Mouse (Mus musculus): ENCODE data around the gene Tshz2. TPM values are rescaled to one million over a fixed set of nuclear protein-coding genes. Genes with fewer than 3 reads are reported as not detected.

Tshz2 gene
- polyA plus RNA-seq, 1 experiment from 2014 or later = 43.0 TPM

GRCm38 (mm10) chr2:169862701-169863100 is 229.9 kb downstream of the Tshz2 start:
- Histone ChIP-seq H3K9me3 (no peaks in the 10 kb centered on the region), H3K4me1 (replicated peaks) (peaks cover 37% of the 10 kb centered on the region), H3K27ac (no peak overlapping the region), H3K27me3 (no peaks in the 10 kb centered on the region), H3K4me2 (no peak overlapping the region), H3K4me3 (no peak overlapping the region), H3K36me3 (no peaks in the 10 kb centered on the region), H3K9ac (no peak overlapping the region)
- 65% methylated on average over 6 of the region's 6 CpGs for WGBS
- ATAC-seq (ENCODE audit: low FRiP score) = no peak

- 89% methylated on average over 7 of the region's 7 CpGs for WGBS
- H3K27me3 ChIP-seq = no peaks in the 10 kb centered on the region
- H3K4me3 ChIP-seq = no peak overlapping the region
- no peaks in the 10 kb centered on the region for H3K9me3 ChIP-seq
- H3K4me1 ChIP-seq (replicated peaks) = peaks cover 25% of the 10 kb centered on the region
- H3K4me2 ChIP-seq = no peak overlapping the region
- no peak overlapping the region for H3K9ac ChIP-seq
- H3K36me3 ChIP-seq = no peaks in the 10 kb centered on the region
- ATAC-seq (ENCODE audit: low FRiP score) = no peak
- no peak overlapping the region for H3K27ac ChIP-seq
Observed at GRCm38 (mm10) chr2:169869468-169869867, 236.7 kb downstream of the Tshz2 start.

GRCm38 (mm10) chr2:169870503-169870902 is 237.7 kb downstream of the Tshz2 start:
- WGBS = 18% methylated on average over 5 of the region's 5 CpGs
- ATAC-seq (ENCODE audit: low FRiP score) = no peak
- H3K4me1 ChIP-seq (replicated peaks) = peaks cover 30% of the 10 kb centered on the region
- H3K4me2 ChIP-seq = no peak overlapping the region
- H3K27ac ChIP-seq = no peak overlapping the region
- no peaks in the 10 kb centered on the region for H3K27me3 ChIP-seq
- no peaks in the 10 kb centered on the region for H3K36me3 ChIP-seq
- no peaks in the 10 kb centered on the region for H3K9me3 ChIP-seq
- H3K9ac ChIP-seq = no peak overlapping the region
- H3K4me3 ChIP-seq = no peak overlapping the region

DNA sequence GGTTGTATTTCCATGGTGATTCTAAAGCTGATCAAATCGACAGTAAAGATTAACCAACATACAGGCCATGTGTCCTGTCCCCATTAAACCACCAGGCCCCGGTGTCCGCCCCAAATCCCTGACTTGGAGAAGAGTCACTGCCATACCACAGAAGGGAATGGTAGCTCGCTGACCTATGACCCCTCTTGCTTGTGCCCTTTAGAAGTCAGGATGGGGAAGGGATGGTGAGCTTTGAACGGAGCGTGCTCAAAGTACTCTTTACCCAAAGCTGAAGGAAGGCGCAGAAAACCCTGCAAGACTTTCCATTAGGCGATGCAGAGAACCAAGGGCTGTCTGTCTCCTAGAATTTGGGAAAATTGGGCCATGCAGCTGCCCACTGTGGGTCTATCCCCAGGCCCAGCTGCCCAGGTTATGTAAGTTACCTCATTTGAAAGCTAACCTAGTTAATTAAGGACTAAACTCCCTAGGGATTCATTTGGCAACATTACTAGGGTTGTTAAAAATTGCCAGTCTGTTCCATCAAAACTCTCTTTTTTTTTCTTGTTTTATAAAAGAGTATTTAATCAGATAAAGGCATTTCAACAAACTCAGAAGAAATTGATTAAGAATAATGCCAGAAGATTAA is 238.7 kb downstream of the Tshz2 start:
- H3K27me3 ChIP-seq = no peaks in the 10 kb centered on the region
- no peak for ATAC-seq (ENCODE audit: low FRiP score)
- H3K36me3 ChIP-seq = no peaks in the 10 kb centered on the region
- no peaks in the 10 kb centered on the region for H3K9me3 ChIP-seq
- H3K4me2 ChIP-seq = no peak overlapping the region
- no peak overlapping the region for H3K9ac ChIP-seq
- H3K4me1 ChIP-seq (replicated peaks) = peaks cover 30% of the 10 kb centered on the region
- H3K27ac ChIP-seq = no peak overlapping the region
- no peak overlapping the region for H3K4me3 ChIP-seq
- 82% methylated on average over 8 of the region's 8 CpGs for WGBS

- H3K9ac ChIP-seq = no peak overlapping the region
- 0 out of 2 replicates have a peak overlapping the region, but pooled peaks have one; percentile 1 for H3K4me2 ChIP-seq
- no peak for ATAC-seq (ENCODE audit: low FRiP score)
- no peaks in the 10 kb centered on the region for H3K9me3 ChIP-seq
- no peaks in the 10 kb centered on the region for H3K36me3 ChIP-seq
- 72% methylated on average over 16 of the region's 16 CpGs for WGBS
- H3K4me3 ChIP-seq = no peak overlapping the region
- H3K4me1 ChIP-seq (replicated peaks) = peaks cover 30% of the 10 kb centered on the region
- H3K27me3 ChIP-seq = no peaks in the 10 kb centered on the region
- peak overlapping the region; percentile 49; the same call in 1 of the 2 replicates for H3K27ac ChIP-seq
Observed at GRCm38 (mm10) chr2:169873442-169873841, 240.6 kb downstream of the Tshz2 start.

GRCm38 (mm10) chr2:169887921-169888320 is 255.1 kb downstream of the Tshz2 start:
- H3K27me3 ChIP-seq = no peaks in the 10 kb centered on the region
- peaks cover 29% of the 10 kb centered on the region for H3K36me3 ChIP-seq
- H3K4me3 ChIP-seq = no peak overlapping the region
- no peak for ATAC-seq (ENCODE audit: low FRiP score)
- no peak overlapping the region for H3K9ac ChIP-seq
- H3K4me1 ChIP-seq (replicated peaks) = peaks cover 26% of the 10 kb centered on the region
- no peak overlapping the region for H3K27ac ChIP-seq
- no peaks in the 10 kb centered on the region for H3K9me3 ChIP-seq
- WGBS = 71% methylated on average over 9 of the region's 9 CpGs
- H3K4me2 ChIP-seq = no peak overlapping the region

DNA sequence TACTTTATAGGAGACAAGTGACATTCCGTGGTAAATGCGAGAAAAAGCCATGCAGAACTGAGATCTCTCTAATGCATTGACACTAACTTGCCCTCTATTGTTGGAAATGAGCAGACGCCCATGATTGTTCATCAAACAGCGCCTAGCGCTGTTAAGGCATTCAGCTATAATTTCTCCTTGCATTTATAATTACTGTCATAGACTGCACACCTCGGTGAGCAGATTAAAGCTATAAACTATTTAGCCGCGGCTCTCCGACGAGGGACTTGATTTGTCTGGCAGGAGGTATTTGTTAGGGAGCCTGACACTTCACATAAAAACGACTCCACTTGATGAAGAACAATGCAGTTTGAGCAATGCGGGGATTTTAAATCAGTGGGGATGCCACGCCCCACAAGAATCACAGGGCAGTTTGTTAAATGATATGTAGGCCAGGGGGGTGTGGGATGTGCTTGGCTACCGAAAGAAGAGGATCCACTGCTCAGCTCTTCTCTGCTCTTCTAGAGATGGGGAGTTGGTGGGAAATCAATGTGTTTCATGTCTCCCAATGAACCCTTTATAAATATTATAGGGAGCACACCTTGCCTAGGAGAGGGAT is 259.7 kb downstream of the Tshz2 start:
- Histone ChIP-seq H3K27ac (peak overlapping the region; percentile 81), H3K9me3 (no peaks in the 10 kb centered on the region), H3K4me3 (no peak overlapping the region), H3K9ac (no peak overlapping the region), H3K4me1 (replicated peaks) (peaks cover 28% of the 10 kb centered on the region), H3K4me2 (no peak overlapping the region), H3K27me3 (no peaks in the 10 kb centered on the region), H3K36me3 (no peaks in the 10 kb centered on the region)
- ATAC-seq (ENCODE audit: low FRiP score) = 0 out of 2 replicates have a peak, but pooled peaks have one; percentile 44
- 20% methylated on average over 14 of the region's 14 CpGs for WGBS

DNA sequence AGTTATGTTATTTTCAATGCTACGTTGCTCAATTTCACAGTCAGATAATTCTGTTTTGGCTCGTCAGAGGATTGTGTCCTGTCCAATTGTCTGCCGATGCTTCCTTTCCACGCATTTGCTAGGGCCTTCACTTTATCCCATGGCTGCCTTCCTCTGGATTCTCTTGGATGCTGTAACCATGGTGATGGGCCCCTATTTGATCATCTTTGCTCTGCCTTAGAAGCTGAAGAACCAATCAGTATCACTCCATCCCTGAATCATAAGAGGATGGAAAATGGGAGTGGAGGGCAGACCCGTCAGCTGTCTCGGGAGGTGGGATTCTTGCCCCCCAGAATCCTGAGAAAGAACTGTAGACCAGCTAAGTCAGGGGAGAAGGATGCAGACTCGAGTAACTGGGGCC is 270.1 kb downstream of the Tshz2 start:
- Histone ChIP-seq H3K36me3 (no peaks in the 10 kb centered on the region), H3K27me3 (no peaks in the 10 kb centered on the region), H3K4me2 (no peak overlapping the region), H3K27ac (peak overlapping the region; percentile 24; the same call in 1 of the 2 replicates), H3K9me3 (no peaks in the 10 kb centered on the region), H3K4me1 (replicated peaks) (peaks cover 27% of the 10 kb centered on the region), H3K9ac (no peak overlapping the region), H3K4me3 (no peak overlapping the region)
- no peak for ATAC-seq (ENCODE audit: low FRiP score)
- WGBS = 50% methylated on average over 7 of the region's 7 CpGs

GRCm38 (mm10) chr2:169906396-169906795 is 273.6 kb downstream of the Tshz2 start:
- ATAC-seq (ENCODE audit: low FRiP score) = no peak
- Histone ChIP-seq H3K4me2 (no peak overlapping the region), H3K36me3 (no peaks in the 10 kb centered on the region), H3K27me3 (no peaks in the 10 kb centered on the region), H3K9me3 (no peaks in the 10 kb centered on the region), H3K4me3 (no peak overlapping the region), H3K9ac (no peak overlapping the region), H3K4me1 (replicated peaks) (peaks cover 27% of the 10 kb centered on the region), H3K27ac (no peak overlapping the region)
- 7% methylated on average over 9 of the region's 9 CpGs for WGBS

DNA sequence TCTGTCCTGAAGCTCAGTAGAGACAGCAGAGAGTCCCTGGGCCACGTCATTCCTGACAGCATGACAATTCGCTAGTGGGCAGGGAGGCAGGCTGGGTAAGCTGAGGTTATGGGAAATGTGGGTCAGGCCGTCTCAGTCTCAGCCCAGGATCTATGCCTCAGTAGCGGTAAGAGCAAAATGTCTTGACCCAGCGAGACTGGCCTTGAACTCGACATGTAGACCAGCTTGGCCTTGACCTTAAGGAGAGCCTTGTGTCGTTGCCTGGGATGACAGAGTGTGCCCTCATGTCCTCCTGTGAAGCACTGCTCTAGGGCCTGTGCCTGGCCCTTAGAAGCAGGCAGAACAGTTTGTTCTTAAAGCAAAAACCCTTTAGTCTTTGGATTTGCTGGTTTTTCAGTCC is 275.2 kb downstream of the Tshz2 start:
- Histone ChIP-seq H3K27ac (no peak overlapping the region), H3K27me3 (no peaks in the 10 kb centered on the region), H3K36me3 (no peaks in the 10 kb centered on the region), H3K4me2 (no peak overlapping the region), H3K9ac (no peak overlapping the region), H3K4me3 (no peak overlapping the region), H3K9me3 (no peaks in the 10 kb centered on the region), H3K4me1 (replicated peaks) (peaks cover 30% of the 10 kb centered on the region)
- WGBS = 87% methylated on average over 7 of the region's 7 CpGs
- ATAC-seq (ENCODE audit: low FRiP score) = no peak

DNA sequence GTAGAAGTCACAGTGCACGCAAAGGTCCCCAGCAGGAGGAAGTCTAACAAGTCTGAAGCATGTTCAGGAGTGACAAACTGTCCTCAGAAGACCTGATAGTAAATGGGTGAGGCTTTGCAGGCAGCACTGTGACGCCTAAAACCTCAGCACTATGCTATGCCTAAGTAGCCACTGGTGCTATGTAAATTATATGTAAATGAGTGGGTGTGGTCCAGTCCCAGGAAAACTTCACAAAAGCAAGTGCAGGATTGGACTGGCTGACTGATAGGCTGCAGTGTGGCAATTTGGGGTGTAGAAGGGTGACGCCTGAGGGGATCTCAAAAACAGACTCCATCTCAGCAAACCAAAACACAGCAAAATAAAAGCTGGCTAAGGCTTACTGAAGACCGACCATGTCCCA is 277.8 kb downstream of the Tshz2 start:
- Histone ChIP-seq H3K27ac (no peak overlapping the region), H3K4me3 (no peak overlapping the region), H3K4me1 (replicated peaks) (peaks cover 30% of the 10 kb centered on the region), H3K27me3 (no peaks in the 10 kb centered on the region), H3K36me3 (no peaks in the 10 kb centered on the region), H3K9ac (no peak overlapping the region), H3K4me2 (no peak overlapping the region), H3K9me3 (no peaks in the 10 kb centered on the region)
- 63% methylated on average over 4 of the region's 4 CpGs for WGBS
- no peak for ATAC-seq (ENCODE audit: low FRiP score)

DNA sequence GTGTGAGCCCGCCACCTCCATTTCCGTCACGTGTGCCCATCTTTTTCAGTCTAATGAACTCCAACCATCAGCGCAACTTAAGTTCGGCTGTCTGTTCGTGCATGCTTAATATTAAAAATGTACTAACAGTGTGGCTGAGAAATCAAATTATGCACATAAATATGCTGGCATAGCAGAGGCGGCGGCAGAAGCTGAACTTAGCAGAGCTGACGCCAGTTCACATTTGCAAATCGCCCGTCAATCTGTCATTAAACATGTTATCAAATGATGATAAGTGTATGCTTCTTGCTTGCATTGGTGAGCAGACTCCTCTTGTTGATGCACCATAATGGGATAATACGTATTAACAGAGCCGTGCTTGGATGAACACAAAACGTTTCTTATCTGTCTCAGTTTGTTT is 280.0 kb downstream of the Tshz2 start:
- Histone ChIP-seq H3K9ac (no peak overlapping the region), H3K4me3 (no peak overlapping the region), H3K27me3 (no peaks in the 10 kb centered on the region), H3K9me3 (no peaks in the 10 kb centered on the region), H3K4me2 (no peak overlapping the region), H3K4me1 (replicated peaks) (peaks cover 16% of the 10 kb centered on the region; the same call in 1 of the 2 replicates), H3K36me3 (no peaks in the 10 kb centered on the region), H3K27ac (peak overlapping the region; percentile 62)
- no peak for ATAC-seq (ENCODE audit: low FRiP score)
- WGBS = 72% methylated on average over 14 of the region's 14 CpGs

DNA sequence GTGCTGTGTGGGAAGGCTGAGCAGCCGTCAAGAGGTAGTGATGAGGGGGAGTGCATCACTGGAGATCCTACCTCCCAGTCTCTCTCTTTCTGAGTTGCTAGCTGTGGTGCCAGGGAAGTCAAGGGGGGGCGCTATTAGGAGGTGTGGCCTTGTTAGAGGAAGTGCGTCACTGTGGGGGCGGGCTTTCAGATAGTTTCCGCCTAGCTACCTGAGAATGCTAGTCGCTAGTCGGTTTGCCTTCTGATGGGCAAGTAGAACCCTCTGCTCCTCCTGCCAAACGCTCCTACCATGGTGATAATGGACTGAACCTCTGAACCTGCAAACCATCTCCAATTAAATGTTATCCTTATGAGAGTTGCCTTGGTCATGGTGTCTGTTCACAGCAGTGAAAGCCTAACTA is 282.1 kb downstream of the Tshz2 start:
- no peak for ATAC-seq (ENCODE audit: low FRiP score)
- H3K27ac ChIP-seq = no peak overlapping the region
- H3K4me3 ChIP-seq = no peak overlapping the region
- no peaks in the 10 kb centered on the region for H3K36me3 ChIP-seq
- H3K9ac ChIP-seq = no peak overlapping the region
- H3K4me2 ChIP-seq = no peak overlapping the region
- 92% methylated on average over 8 of the region's 8 CpGs for WGBS
- H3K9me3 ChIP-seq = no peaks in the 10 kb centered on the region
- peaks cover 16% of the 10 kb centered on the region; the same call in 1 of the 2 replicates for H3K4me1 ChIP-seq (replicated peaks)
- no peaks in the 10 kb centered on the region for H3K27me3 ChIP-seq

Measured in hindbrain, embryonic 13.5 days (tissue).